Mouse (Mus musculus): ENCODE data around the gene A230072I06Rik. TPM values are rescaled to one million over a fixed set of nuclear protein-coding genes. Genes with fewer than 3 reads are reported as not detected.

A230072I06Rik gene
- total RNA-seq, 2 experiments from 2014 or later, result 0.44 TPM; not detected in 1

GRCm38 (mm10) chr8:12322071-12322470, 43.5 kb downstream of the A230072I06Rik start:
- DNase-seq, result no peak
- intact Hi-C loops (cut with DNase I), result no loop called here

- no peak for DNase-seq
These were observed 44.6 kb downstream of the A230072I06Rik start for GRCm38 (mm10) chr8:12323238-12323637.

GRCm38 (mm10) chr8:12324561-12324960, 45.9 kb downstream of the A230072I06Rik start:
- peak; percentile 37 for DNase-seq
- intact Hi-C loops (cut with DNase I), result no loop called here

More at GRCm38 (mm10) chr8:12323238-12323637, 44.6 kb downstream of the A230072I06Rik start:
- intact Hi-C loops (cut with DNase I), result no loop called here

GRCm38 (mm10) chr8:12324991-12325601, 46.5 kb downstream of the A230072I06Rik start:
- no peak for DNase-seq
- intact Hi-C loops (cut with DNase I), result no loop called here

GRCm38 (mm10) chr8:12327187-12327586, 48.6 kb downstream of the A230072I06Rik start:
- intact Hi-C loops (cut with DNase I), result no loop called here
- no peak for DNase-seq

GRCm38 (mm10) chr8:12327707-12328471, 49.3 kb downstream of the A230072I06Rik start:
- DNase-seq, result no peak
- intact Hi-C loops (cut with DNase I), result no loop called here

GRCm38 (mm10) chr8:12328476-12328875, 49.9 kb downstream of the A230072I06Rik start:
- DNase-seq, result no peak

GRCm38 (mm10) chr8:12330066-12330465, 51.4 kb downstream of the A230072I06Rik start:
- intact Hi-C loops (cut with DNase I), result no loop called here
- peak; percentile 69 for DNase-seq

More at GRCm38 (mm10) chr8:12328476-12328875, 49.9 kb downstream of the A230072I06Rik start:
- intact Hi-C loops (cut with DNase I), result no loop called here

Other genes with a start within 250 kb of the A230072I06Rik start
- gene Sox1, start 116.5 kb downstream of the A230072I06Rik start, total RNA-seq (2021), result 10 to 100 TPM; 15.0 to 20.7 TPM